17 mouse cellular contexts compared by ENCODE assay signal in genomic region chr5:20496924-20497323, GRCm38 (mm10).
DNase-seq lines count a peak whose midpoint lies in the region; ATAC-seq lines count a peak whose summit lies in the region.
"Had no signal": no experiment of that assay in that cellular context is flagged by ENCODE, and none has a peak within 500 bp of the region (broad histone marks: within the 10 kb centered on the region; RNA-seq: fewer than 3 reads in every experiment).

No protein-coding gene starts in this region.

- H3K4me1 ChIP-seq in heart, embryonic 16.5 days (ENCODE audit: control insufficient read depth, insufficient read depth, low read length) = no peaks in the 10 kb centered on the region
- H3K4me1 ChIP-seq in neural tube, embryonic 15.5 days = peaks cover 6% of the 10 kb centered on the region
- H3K4me1 ChIP-seq in neural tube, embryonic 13.5 days (replicated peaks) = peaks cover 7% of the 10 kb centered on the region; the same call in 1 of the 2 replicates
- H3K4me1 ChIP-seq: liver, embryonic 13.5 days had no signal

- intact Hi-C loops in heart, postnatal 10 days (cut with DNase I) = no loop called here

- DNase-seq in heart, postnatal 10 days = no peak
- peak; percentile 35 for DNase-seq in neural tube, embryonic 10.5 days (ENCODE audit: extremely low spot score, low spot score)
- DNase-seq in thymus, postnatal 4 days = peak; percentile 50
- DNase-seq in ovary, postnatal 10 days (ENCODE audit: low spot score) = no peak
- DNase-seq in gastrocnemius, adult 18-20 months (ENCODE audit: low spot score) = no peak
- DNase-seq: cerebellum, adult 18-20 months; forebrain, postnatal 0 days; gastrocnemius, postnatal 10 days; heart, postnatal 4 days; kidney, postnatal 10 days; layer of hippocampus, adult 9-11 months; liver, embryonic 13.5 days had no signal

- no peak overlapping the region for H3K27ac ChIP-seq in heart, embryonic 16.5 days (ENCODE audit: low read length)
- no peak overlapping the region for H3K27ac ChIP-seq in neural tube, embryonic 15.5 days (replicated peaks)
- H3K27ac ChIP-seq in neural tube, embryonic 13.5 days (replicated peaks) = 0 out of 2 replicates have a peak overlapping the region, but pooled peaks have one; percentile 18
- H3K27ac ChIP-seq: liver, embryonic 13.5 days had no signal

- H3K4me2 ChIP-seq in heart, embryonic 16.5 days (ENCODE audit: low read depth, low read length) = no peak overlapping the region
- no peak overlapping the region for H3K4me2 ChIP-seq in neural tube, embryonic 15.5 days
- no peak overlapping the region for H3K4me2 ChIP-seq in neural tube, embryonic 13.5 days
- H3K4me2 ChIP-seq: liver, embryonic 13.5 days had no signal

- no peak overlapping the region for H3K9ac ChIP-seq in heart, embryonic 16.5 days (ENCODE audit: low read length)
- H3K9ac ChIP-seq in neural tube, embryonic 15.5 days (replicated peaks) = no peak overlapping the region
- no peak overlapping the region for H3K9ac ChIP-seq in neural tube, embryonic 13.5 days
- H3K9ac ChIP-seq: forebrain, postnatal 0 days; liver, embryonic 13.5 days had no signal

- WGBS in heart, embryonic 16.5 days = 61% methylated on average over 8 of the region's 8 CpGs
- WGBS in neural tube, embryonic 15.5 days = 50% methylated on average over 8 of the region's 8 CpGs
- 59% methylated on average over 8 of the region's 8 CpGs for WGBS in neural tube, embryonic 13.5 days

- H3K9me3 ChIP-seq in heart, embryonic 16.5 days (replicated peaks; ENCODE audit: control insufficient read depth, low read length) = no peaks in the 10 kb centered on the region
- no peaks in the 10 kb centered on the region for H3K9me3 ChIP-seq in neural tube, embryonic 15.5 days (replicated peaks)
- no peaks in the 10 kb centered on the region for H3K9me3 ChIP-seq in neural tube, embryonic 13.5 days
- H3K9me3 ChIP-seq: liver, embryonic 13.5 days had no signal

- peak; percentile 60; the same call in 1 of the 2 replicates for ATAC-seq in heart, embryonic 16.5 days (replicated peaks; ENCODE audit: extremely low read depth, insufficient read depth, low FRiP score)
- ATAC-seq in neural tube, embryonic 15.5 days (ENCODE audit: low FRiP score) = no peak
- ATAC-seq in neural tube, embryonic 13.5 days (ENCODE audit: low read depth) = 0 out of 2 replicates have a peak, but pooled peaks have one; percentile 28
- ATAC-seq: forebrain, postnatal 0 days; intestine, embryonic 16.5 days; Patski had no signal

- no peak overlapping the region for H3K4me3 ChIP-seq in heart, embryonic 16.5 days (ENCODE audit: low read length)
- H3K4me3 ChIP-seq in neural tube, embryonic 15.5 days (replicated peaks) = no peak overlapping the region
- H3K4me3 ChIP-seq in neural tube, embryonic 13.5 days = no peak overlapping the region
- H3K4me3 ChIP-seq: liver, embryonic 13.5 days had no signal

- no peaks in the 10 kb centered on the region for H3K36me3 ChIP-seq in heart, embryonic 16.5 days (ENCODE audit: control insufficient read depth, insufficient read depth)
- H3K36me3 ChIP-seq in neural tube, embryonic 15.5 days = no peaks in the 10 kb centered on the region
- 0 out of 2 replicates have a peak, but pooled peaks cover 4% of the 10 kb centered on the region for H3K36me3 ChIP-seq in neural tube, embryonic 13.5 days
- H3K36me3 ChIP-seq: liver, embryonic 13.5 days had no signal

- H3K27me3 ChIP-seq in heart, embryonic 16.5 days (ENCODE audit: control insufficient read depth, insufficient read depth, low read length) = no peaks in the 10 kb centered on the region
- H3K27me3 ChIP-seq in neural tube, embryonic 15.5 days (replicated peaks) = no peaks in the 10 kb centered on the region
- H3K27me3 ChIP-seq in neural tube, embryonic 13.5 days = no peaks in the 10 kb centered on the region
- H3K27me3 ChIP-seq: liver, embryonic 13.5 days; Patski had no signal

Comparison
In these comparisons a context has a peak if more than half of its experiments do, and no peak if none do; other contexts are left out.
1. DNase-seq: peak in neural tube, embryonic 10.5 days (single experiment) and thymus, postnatal 4 days (single experiment); none in heart, postnatal 10 days (0 of 2), ovary, postnatal 10 days (single experiment) and gastrocnemius, adult 18-20 months (single experiment).